Mouse (Mus musculus) lung, adult 2 months (tissue): ENCODE measurements around the gene Ppfia2.

Source experiments
- CTCF ChIP-seq: fragments of 200-500 bp; IDR thresholded peaks from 2 replicates; pipeline ENCODE4 v1.5.1; 2011; ENCODE audit warnings: mild to moderate bottlenecking, low read length, control low read depth; ENCODE audit not compliant: insufficient read depth
- POLR2A ChIP-seq: fragments of 200-500 bp; IDR thresholded peaks from 2 replicates; pipeline ENCODE4 v1.6.1; 2011; ENCODE audit warnings: low read depth, mild to moderate bottlenecking, control low read depth, low read length, borderline replicate concordance; ENCODE audit errors: extremely low read depth

DNA sequence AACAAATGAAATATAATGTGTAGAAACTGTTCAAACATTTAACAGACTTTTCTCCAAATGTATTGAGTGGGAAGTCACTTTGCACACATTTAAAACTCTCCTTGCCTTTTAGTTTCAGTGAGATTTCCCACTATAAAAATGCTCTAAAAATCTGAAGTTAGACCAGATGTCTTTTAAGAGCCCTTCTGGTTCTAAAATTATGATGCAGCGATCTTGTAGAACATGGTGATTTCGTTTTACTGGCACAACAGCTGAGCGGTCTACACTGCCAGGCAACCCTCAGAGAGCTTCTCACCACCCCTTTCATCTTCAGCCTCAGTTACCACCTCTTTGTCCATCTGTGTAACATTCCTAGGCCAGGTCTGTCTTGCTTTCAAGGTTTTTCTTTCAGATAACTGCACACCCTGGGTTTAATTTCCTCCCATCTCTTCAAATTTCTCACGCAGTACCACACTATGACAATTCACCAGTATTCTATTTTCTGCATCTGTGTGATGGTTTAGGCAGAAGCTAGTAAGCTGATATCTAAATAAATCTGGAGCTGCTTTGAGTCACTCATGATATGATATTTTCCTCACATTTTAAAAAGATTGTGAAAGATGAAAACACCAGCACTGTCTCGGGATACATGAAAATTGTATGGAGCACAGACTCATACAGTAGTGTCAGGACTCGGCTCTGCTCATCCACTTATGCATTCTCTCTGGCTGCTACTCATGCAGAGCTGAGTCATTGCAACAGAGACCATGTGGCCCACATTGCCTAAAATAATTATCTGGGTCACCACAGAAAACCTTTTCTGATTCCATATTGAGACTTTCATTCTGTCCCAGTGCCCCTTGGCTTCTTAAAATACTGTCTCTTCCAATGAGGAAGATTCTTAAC, 39.4 kb downstream of the Ppfia2 start:
- TF ChIP-seq CTCF (no peak), POLR2A (no peak)
